Mouse (Mus musculus) kidney, postnatal 14 days (tissue): Measurements from ENCODE around the gene Gm49384.

Experiments used
- DNase-seq: peaks from one replicate; pipeline ENCODE4 v3.0.0; 2022; ENCODE audit warnings: mixed read lengths

Gm49384 gene

GRCm38 (mm10) chr12:69198985-69199384 lies 5.1 kb downstream of the Gm49384 start:
- no peak for DNase-seq

GRCm38 (mm10) chr12:69198164-69198535 lies 5.9 kb downstream of the Gm49384 start, which contains the start of gene Dnaaf2:
TSS of gene Dnaaf2 (minus strand) at chr12:69198429.
- DNase-seq: peak; percentile 86

GRCm38 (mm10) chr12:69197378-69198163 lies 6.5 kb downstream of the Gm49384 start:
- peak; percentile 62 for DNase-seq

GRCm38 (mm10) chr12:69196444-69197377 lies 7.4 kb downstream of the Gm49384 start, which contains the start of gene Gm49383:
TSS of gene Gm49383 (minus strand) at chr12:69197104.
- DNase-seq: peak; percentile 81

GRCm38 (mm10) chr12:69192637-69193036 lies 11.4 kb downstream of the Gm49384 start:
- no peak for DNase-seq

DNA sequence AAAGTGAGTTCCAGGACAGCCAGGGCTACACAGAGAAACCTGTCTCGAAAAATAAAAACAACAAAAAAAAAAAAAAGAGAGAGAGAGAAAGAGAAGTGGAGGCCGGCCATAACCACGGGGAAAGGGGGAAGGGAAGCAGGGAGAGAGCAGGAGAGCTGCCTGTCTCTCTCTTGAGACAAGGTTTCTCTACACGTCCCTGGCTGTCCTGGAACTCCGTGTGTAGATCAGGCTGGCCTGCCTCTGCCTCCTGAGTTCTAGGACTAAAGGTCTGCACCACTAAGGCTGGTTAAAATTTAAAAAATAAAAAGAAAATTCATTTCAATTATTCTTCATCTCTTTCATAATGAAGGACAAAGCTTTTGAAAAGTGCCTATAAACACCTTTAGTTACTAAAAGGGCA lies 12.7 kb downstream of the Gm49384 start:
- no peak for DNase-seq

DNA sequence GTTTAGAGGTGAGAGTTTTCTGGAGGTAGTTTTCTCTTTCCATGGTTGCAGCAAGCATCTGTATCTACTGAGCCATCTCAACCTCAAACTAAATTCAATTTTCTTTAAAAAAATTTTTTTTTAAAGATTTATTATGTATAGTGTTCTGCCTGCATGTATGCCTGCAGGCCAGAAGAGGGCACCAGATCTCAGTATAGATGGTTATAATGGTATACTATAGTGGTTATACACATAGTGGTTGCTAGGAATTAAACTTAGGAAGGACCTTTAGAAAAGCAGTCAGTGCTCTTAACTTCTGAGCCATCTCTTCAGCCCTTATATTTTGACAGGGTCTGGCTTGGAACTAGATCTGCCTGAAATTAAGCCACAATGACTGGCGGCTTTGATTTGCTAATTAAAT lies 13.5 kb downstream of the Gm49384 start:
- no peak for DNase-seq

- no peak for DNase-seq
Observed at GRCm38 (mm10) chr12:69190074-69190473, 14.0 kb downstream of the Gm49384 start.

- peak; percentile 54 for DNase-seq
Observed at GRCm38 (mm10) chr12:69186811-69187471, 17.1 kb downstream of the Gm49384 start.

GRCm38 (mm10) chr12:69185371-69185770 lies 18.7 kb downstream of the Gm49384 start:
- no peak for DNase-seq

GRCm38 (mm10) chr12:69184342-69185295 lies 19.4 kb downstream of the Gm49384 start:
- peak; percentile 68 for DNase-seq

GRCm38 (mm10) chr12:69183583-69184308 lies 20.3 kb downstream of the Gm49384 start, which contains the start of the genes Rpl36al and Mgat2:
TSS of gene Rpl36al (minus strand) at chr12:69184083.
TSS of gene Mgat2 (plus strand) at chr12:69184157.
- peak; percentile 99 for DNase-seq

GRCm38 (mm10) chr12:69181800-69182199 lies 22.3 kb downstream of the Gm49384 start:
- DNase-seq: no peak

DNA sequence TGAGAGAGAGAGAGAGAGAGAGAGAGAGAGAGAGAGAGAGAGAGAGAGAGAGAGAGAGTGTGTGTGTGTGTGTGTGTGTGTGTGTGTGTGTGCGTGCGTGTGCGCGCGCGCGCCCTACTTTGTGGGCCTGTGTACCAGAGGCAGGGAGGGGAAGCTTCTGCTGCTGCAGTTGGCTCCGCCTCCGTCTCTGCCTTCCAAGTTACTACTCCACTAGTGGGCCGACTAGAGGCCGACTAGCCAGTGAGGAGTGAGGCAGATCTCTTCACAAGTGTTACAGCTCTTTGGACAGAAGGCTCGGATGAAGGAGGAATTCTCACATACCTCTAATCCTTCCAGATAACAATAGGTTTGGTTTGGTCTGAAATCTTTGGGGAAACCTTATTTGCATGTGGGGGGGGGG lies 24.7 kb downstream of the Gm49384 start:
- no peak for DNase-seq

- no peak for DNase-seq
Observed at GRCm38 (mm10) chr12:69177526-69177925, 26.5 kb downstream of the Gm49384 start.

- DNase-seq: no peak
Observed at GRCm38 (mm10) chr12:69175975-69176374, 28.1 kb downstream of the Gm49384 start.

- no peak for DNase-seq
Observed at GRCm38 (mm10) chr12:69171307-69171706, 32.8 kb downstream of the Gm49384 start.

DNA sequence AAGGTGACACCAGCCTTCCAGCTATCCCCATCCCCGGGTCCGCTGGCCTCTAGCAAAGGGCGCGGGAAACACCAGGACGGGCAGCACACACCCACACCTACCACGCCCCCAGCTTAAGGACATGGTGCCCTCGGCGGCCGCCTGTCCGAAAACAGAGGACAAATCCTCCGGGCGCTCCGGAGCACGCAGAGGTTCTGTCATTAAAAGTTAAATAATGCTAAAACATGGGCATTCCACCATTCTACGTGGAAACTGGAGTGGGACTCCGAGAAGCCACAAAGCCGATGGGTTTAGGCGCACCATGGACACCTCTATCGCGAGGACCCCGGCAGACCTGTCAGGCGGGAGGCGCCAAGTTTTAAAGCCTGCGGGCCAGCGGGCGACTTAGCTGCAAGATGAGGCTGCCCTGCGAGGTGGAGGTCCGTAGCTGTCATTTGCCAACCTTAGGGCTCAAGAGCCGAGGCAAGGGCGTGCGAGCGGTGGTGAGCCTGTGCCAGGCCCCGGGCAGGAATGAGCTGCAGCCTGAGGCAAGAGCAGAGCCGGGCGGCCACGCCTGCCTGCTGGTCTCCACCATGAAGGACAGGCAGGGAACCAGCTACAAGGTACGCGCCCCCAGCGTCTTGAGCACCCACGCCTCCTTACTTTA lies 35.5 kb downstream of the Gm49384 start, which contains the start of gene Lrr1:
Lrr1 (plus strand) TSS at position 354 of the 646 bp plus-strand sequence.
- peak; percentile 90 for DNase-seq

GRCm38 (mm10) chr12:69167656-69168460 lies 36.2 kb downstream of the Gm49384 start:
- no peak for DNase-seq
